Mouse (Mus musculus): ENCODE results near the gene Rhoa. TPM values are rescaled to one million over a fixed set of nuclear protein-coding genes. Genes with fewer than 3 reads are reported as not detected.
"Not testable (repeated sequence)": the region's sequence is repeated elsewhere in the genome, so short reads cannot be mapped to it uniquely, and the experiment has no call there.

Rhoa gene
- total RNA-seq, 2 experiments from 2014 or later: 247 to 296 TPM

- not testable (repeated sequence) for ATAC-seq (replicated peaks; ENCODE audit: poor library complexity, severe bottlenecking)
These were observed 18.2 kb upstream of the Rhoa start for GRCm38 (mm10) chr9:108287526-108288238.

GRCm38 (mm10) chr9:108289347-108289746 is 16.6 kb upstream of the Rhoa start:
- ATAC-seq (replicated peaks; ENCODE audit: poor library complexity, severe bottlenecking): no peak

- peak; percentile 99 for ATAC-seq (replicated peaks; ENCODE audit: poor library complexity, severe bottlenecking)
These were observed 15.7 kb upstream of the Rhoa start, which contains the start of gene Nicn1 for GRCm38 (mm10) chr9:108290016-108290750. Gene Nicn1 (plus strand): TSS chr9:108290429.

GRCm38 (mm10) chr9:108290773-108291172 is 15.2 kb upstream of the Rhoa start:
- no peak for ATAC-seq (replicated peaks; ENCODE audit: poor library complexity, severe bottlenecking)

GRCm38 (mm10) chr9:108296453-108297355 is 9.2 kb upstream of the Rhoa start, which contains the start of gene Amt:
Gene Amt (plus strand): TSS chr9:108296853.
- ATAC-seq (replicated peaks; ENCODE audit: poor library complexity, severe bottlenecking): no peak

GRCm38 (mm10) chr9:108301853-108302252 is 4.1 kb upstream of the Rhoa start:
- no peak for ATAC-seq (replicated peaks; ENCODE audit: poor library complexity, severe bottlenecking)

GRCm38 (mm10) chr9:108304716-108305115 is 1.2 kb upstream of the Rhoa start:
- no peak for ATAC-seq (replicated peaks; ENCODE audit: poor library complexity, severe bottlenecking)

- no peak for ATAC-seq (replicated peaks; ENCODE audit: poor library complexity, severe bottlenecking)
These were observed 759 bp upstream of the Rhoa start for GRCm38 (mm10) chr9:108305170-108305569.

GRCm38 (mm10) chr9:108306571-108306980 is 647 bp downstream of the Rhoa start:
- peak; percentile 59 for ATAC-seq (replicated peaks; ENCODE audit: poor library complexity, severe bottlenecking)

GRCm38 (mm10) chr9:108307021-108307807 is 1.3 kb downstream of the Rhoa start:
- no peak for ATAC-seq (replicated peaks; ENCODE audit: poor library complexity, severe bottlenecking)

- no peak for ATAC-seq (replicated peaks; ENCODE audit: poor library complexity, severe bottlenecking)
These were observed 2.2 kb downstream of the Rhoa start for GRCm38 (mm10) chr9:108308141-108308540.

GRCm38 (mm10) chr9:108317572-108317971 is 11.6 kb downstream of the Rhoa start:
- ATAC-seq (replicated peaks; ENCODE audit: poor library complexity, severe bottlenecking): no peak

- ATAC-seq (replicated peaks; ENCODE audit: poor library complexity, severe bottlenecking): no peak
These were observed 12.5 kb downstream of the Rhoa start for GRCm38 (mm10) chr9:108318462-108318861.

GRCm38 (mm10) chr9:108322054-108322453 is 16.1 kb downstream of the Rhoa start:
- ATAC-seq (replicated peaks; ENCODE audit: poor library complexity, severe bottlenecking): not testable (repeated sequence)

GRCm38 (mm10) chr9:108324784-108325183 is 18.9 kb downstream of the Rhoa start:
- ATAC-seq (replicated peaks; ENCODE audit: poor library complexity, severe bottlenecking): no peak

GRCm38 (mm10) chr9:108325811-108326210 is 19.9 kb downstream of the Rhoa start:
- ATAC-seq (replicated peaks; ENCODE audit: poor library complexity, severe bottlenecking): no peak

GRCm38 (mm10) chr9:108337848-108338550 is 32.1 kb downstream of the Rhoa start:
- ATAC-seq (replicated peaks; ENCODE audit: poor library complexity, severe bottlenecking): no peak

- no peak for ATAC-seq (replicated peaks; ENCODE audit: poor library complexity, severe bottlenecking)
These were observed 32.6 kb downstream of the Rhoa start for GRCm38 (mm10) chr9:108338551-108338885.
